Comparison of ENCODE assay signal across 22 mouse cellular contexts in genomic region chr15:24086267-24086666, GRCm38 (mm10).
A peak's percentile ranks its signal among the peaks of the same experiment; 100 is the strongest.
DNase-seq lines count a peak whose midpoint lies in the region; ATAC-seq and TF ChIP-seq lines count a peak whose summit lies in the region.
"Had no signal": no experiment of that assay in that cellular context is flagged by ENCODE, and none has a peak within 500 bp of the region (broad histone marks: within the 10 kb centered on the region; RNA-seq: fewer than 3 reads in every experiment).

No protein-coding gene starts in this region.

- intact Hi-C loops in left cerebral cortex, adult 2 months (cut with DNase I): no loop called here

- H3K27me3 ChIP-seq in forebrain, embryonic 15.5 days: no peaks in the 10 kb centered on the region
- H3K27me3 ChIP-seq in forebrain, embryonic 12.5 days: no peaks in the 10 kb centered on the region
- H3K27me3 ChIP-seq: CH12.LX; embryonic facial prominence, embryonic 12.5 days; forebrain, embryonic 13.5 days; Patski had no signal

- no peak overlapping the region for H3K4me3 ChIP-seq in forebrain, embryonic 15.5 days
- no peak overlapping the region for H3K4me3 ChIP-seq in forebrain, embryonic 12.5 days (replicated peaks)
- H3K4me3 ChIP-seq in left cerebral cortex, adult 2 months: no peak overlapping the region
- H3K4me3 ChIP-seq: embryonic facial prominence, embryonic 10.5 days; embryonic facial prominence, embryonic 12.5 days; forebrain, embryonic 13.5 days had no signal

- no peaks in the 10 kb centered on the region for H3K36me3 ChIP-seq in forebrain, embryonic 15.5 days
- H3K36me3 ChIP-seq in forebrain, embryonic 12.5 days (replicated peaks): no peaks in the 10 kb centered on the region
- H3K36me3 ChIP-seq: embryonic facial prominence, embryonic 10.5 days; embryonic facial prominence, embryonic 12.5 days; G1E had no signal

- 0 out of 2 replicates have a peak, but pooled peaks have one; percentile 51 for ATAC-seq in forebrain, embryonic 15.5 days (replicated peaks)
- no peak for ATAC-seq in forebrain, embryonic 12.5 days (ENCODE audit: low FRiP score)
- ATAC-seq: activated CD4-positive, CD25-positive, alpha-beta regulatory T cell, adult 4 months; CD4-positive, CD25-positive, alpha-beta regulatory T cell, adult 4 months; forebrain, embryonic 13.5 days; Patski had no signal

- no peak for TF ChIP-seq CTCF in left cerebral cortex, adult 2 months (IDR thresholded peaks at IDR 0.05)

- no peak overlapping the region for H3K4me2 ChIP-seq in forebrain, embryonic 15.5 days (replicated peaks)
- no peak overlapping the region for H3K4me2 ChIP-seq in forebrain, embryonic 12.5 days
- H3K4me2 ChIP-seq: embryonic facial prominence, embryonic 12.5 days; forebrain, embryonic 13.5 days had no signal

- H3K27ac ChIP-seq in forebrain, embryonic 15.5 days (replicated peaks): no peak overlapping the region
- H3K27ac ChIP-seq in forebrain, embryonic 12.5 days: no peak overlapping the region
- H3K27ac ChIP-seq in left cerebral cortex, adult 2 months: no peak overlapping the region
- H3K27ac ChIP-seq: embryonic facial prominence, embryonic 10.5 days; embryonic facial prominence, embryonic 12.5 days; forebrain, embryonic 13.5 days had no signal

- no peaks in the 10 kb centered on the region for H3K9me3 ChIP-seq in forebrain, embryonic 15.5 days
- no peaks in the 10 kb centered on the region for H3K9me3 ChIP-seq in forebrain, embryonic 12.5 days
- H3K9me3 ChIP-seq: embryonic facial prominence, embryonic 10.5 days; embryonic facial prominence, embryonic 12.5 days; forebrain, embryonic 13.5 days; G1E had no signal

- peak; percentile 4 for DNase-seq in cerebellum, adult 9-10 months
- DNase-seq in cerebellum, postnatal 36 days: no peak
- DNase-seq in brain, adult 2 months (ENCODE audit: low read depth, low spot score): peak; percentile 16
- no peak for DNase-seq in left cerebral cortex, adult 2 months (ENCODE audit: extremely low spot score in 1 of 2, low spot score in 2 of 2)
- DNase-seq: adrenal gland, adult 8-10 months; adrenal gland, postnatal 14 days; adrenal gland, postnatal 36 days; B cell, adult 2 months; cerebellum, adult 11-12 months; cerebellum, adult 2 months; cerebellum, adult 9-11 months; cerebellum, postnatal 14 days had no signal

- H3K9ac ChIP-seq in forebrain, embryonic 15.5 days (replicated peaks): no peak overlapping the region
- no peak overlapping the region for H3K9ac ChIP-seq in forebrain, embryonic 12.5 days
- H3K9ac ChIP-seq: embryonic facial prominence, embryonic 12.5 days; forebrain, embryonic 13.5 days had no signal

- WGBS in forebrain, embryonic 15.5 days: 56% methylated on average over 5 of the region's 5 CpGs
- 78% methylated on average over 5 of the region's 5 CpGs for WGBS in forebrain, embryonic 12.5 days

- H3K4me1 ChIP-seq in forebrain, embryonic 15.5 days: no peaks in the 10 kb centered on the region
- no peaks in the 10 kb centered on the region for H3K4me1 ChIP-seq in forebrain, embryonic 12.5 days
- H3K4me1 ChIP-seq: embryonic facial prominence, embryonic 10.5 days; embryonic facial prominence, embryonic 12.5 days; forebrain, embryonic 13.5 days had no signal

Comparison
In these comparisons a context has a peak if more than half of its experiments do, and no peak if none do; other contexts are left out.
1. DNase-seq: peak in cerebellum, adult 9-10 months (single experiment) and brain, adult 2 months (single experiment); none in cerebellum, postnatal 36 days (0 of 2) and left cerebral cortex, adult 2 months (0 of 2).